Mouse (Mus musculus) spleen, adult 2 months (tissue): Measurements from ENCODE around the gene Erc2. TPM values are rescaled to one million over a fixed set of nuclear protein-coding genes. Genes with fewer than 3 reads are reported as not detected.

Experiments
- DNase-seq, 2 experiments: peaks; one replicate each; pipeline versions ENCODE4 v3.0.0 to v3.0.0-alpha.2; 2012 to 2021; ENCODE audit warnings: low spot score in 2 of 2, low read depth in 1 of 2
- H3K27ac ChIP-seq: fragments of 200-500 bp; 2 replicates; pipeline ENCODE4 v1.5.1; 2012; ENCODE audit warnings: low read length, inconsistent platforms; ENCODE audit not compliant: insufficient read depth
- H3K27me3 ChIP-seq: fragments of 200-500 bp; 2 replicates; pipeline ENCODE4 v1.6.1; 2012; ENCODE audit warnings: mild to moderate bottlenecking, moderate library complexity, low read length, inconsistent platforms; ENCODE audit not compliant: control insufficient read depth, insufficient read depth
- H3K36me3 ChIP-seq: fragments of 200-500 bp; 2 replicates; pipeline ENCODE4 v1.6.1; 2012; ENCODE audit warnings: mild to moderate bottlenecking, low read length, inconsistent platforms; ENCODE audit not compliant: control insufficient read depth, insufficient read depth
- H3K4me1 ChIP-seq: fragments of 200-500 bp; 2 replicates; pipeline ENCODE4 v1.6.1; 2011; ENCODE audit warnings: inconsistent platforms; ENCODE audit not compliant: control insufficient read depth, insufficient read depth, insufficient read length
- H3K4me3 ChIP-seq: fragments of 200-500 bp; 2 replicates; pipeline ENCODE4 v1.5.1; 2011; ENCODE audit warnings: mild to moderate bottlenecking, inconsistent platforms; ENCODE audit not compliant: insufficient read depth, insufficient read length; ENCODE audit errors: extremely low read depth
- CTCF ChIP-seq: fragments of 200-500 bp; IDR thresholded peaks from 2 replicates; pipeline ENCODE4 v1.5.1; 2011; ENCODE audit warnings: mild to moderate bottlenecking, inconsistent platforms; ENCODE audit not compliant: insufficient read depth, insufficient read length, insufficient replicate concordance; ENCODE audit errors: extremely low read depth
- POLR2A ChIP-seq: fragments of 200-500 bp; IDR thresholded peaks from 2 replicates; pipeline ENCODE4 v1.6.1; 2011; ENCODE audit warnings: low read depth, low read length, inconsistent platforms
- WGBS: fragments of 180-500 bp; shearing (Covaris S2); methylation state at CpG from one replicate; pipeline ENCODE4 v1.1.7; 2018; 5-methylcytosine and 5-hydroxymethylcytosine counted together
- polyA plus RNA-seq: library from polyadenylated mRNA; depleted of rRNA; stranded (reverse); fragments of >200 nt; gene quantifications from 2 replicates; pipeline ENCODE4 v1.2.3, GENCODE M21; 2012

Erc2 gene
- polyA plus RNA-seq, 1 experiment, result 0.11 TPM

DNA sequence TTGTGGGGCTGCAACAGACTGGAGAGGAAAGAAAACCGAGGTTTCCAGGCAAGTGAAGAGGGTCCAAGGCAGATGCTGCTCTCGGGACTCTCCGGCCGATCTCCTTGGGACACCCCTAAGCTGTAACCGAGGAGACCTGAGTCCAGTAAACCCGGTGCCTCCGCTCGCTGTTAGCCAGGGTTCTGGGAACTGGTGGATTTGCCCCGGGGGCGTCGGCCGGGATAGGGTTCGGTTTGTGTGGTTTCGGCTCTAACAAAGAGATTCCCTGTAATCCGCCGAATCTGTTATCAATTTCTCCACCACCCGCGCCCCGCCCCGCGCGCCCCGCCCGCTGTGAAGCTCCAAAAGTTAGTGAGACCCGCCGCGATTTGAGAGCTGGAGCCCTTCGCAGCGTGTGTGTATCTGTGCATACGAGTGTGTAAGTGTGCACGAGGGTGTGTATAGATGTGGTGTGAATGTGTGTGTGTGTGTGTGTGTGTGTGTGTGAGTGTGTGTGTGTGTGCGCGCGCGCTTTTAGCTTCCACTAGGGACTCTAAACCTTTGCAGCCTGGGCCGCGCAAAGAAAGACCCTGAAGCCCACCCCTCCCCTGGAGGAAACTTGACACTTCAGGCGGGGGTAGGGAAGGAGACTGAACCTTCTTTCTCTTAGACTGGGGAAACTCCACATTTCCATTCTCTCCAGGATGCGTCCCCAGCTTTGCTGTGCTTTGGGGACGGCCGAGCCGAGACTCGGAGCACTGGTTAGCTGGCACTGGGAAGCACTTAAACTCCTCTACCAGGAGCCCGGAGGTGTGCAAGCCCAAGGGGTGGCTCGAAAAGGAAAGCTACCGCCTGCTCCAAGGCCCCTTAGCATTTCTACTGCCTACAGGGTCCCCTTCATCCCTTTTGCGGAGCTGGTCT is 887.5 kb downstream of the Erc2 start:
- WGBS, result 7% methylated on average over 47 of the region's 47 CpGs
- no peak for TF ChIP-seq CTCF
- Histone ChIP-seq H3K27ac (no peak overlapping the region), H3K27me3 (peaks cover 12% of the 10 kb centered on the region), H3K36me3 (no peaks in the 10 kb centered on the region), H3K4me1 (no peaks in the 10 kb centered on the region; the same call in 1 of the 2 replicates), H3K4me3 (no peak overlapping the region)
- no peak for DNase-seq

DNA sequence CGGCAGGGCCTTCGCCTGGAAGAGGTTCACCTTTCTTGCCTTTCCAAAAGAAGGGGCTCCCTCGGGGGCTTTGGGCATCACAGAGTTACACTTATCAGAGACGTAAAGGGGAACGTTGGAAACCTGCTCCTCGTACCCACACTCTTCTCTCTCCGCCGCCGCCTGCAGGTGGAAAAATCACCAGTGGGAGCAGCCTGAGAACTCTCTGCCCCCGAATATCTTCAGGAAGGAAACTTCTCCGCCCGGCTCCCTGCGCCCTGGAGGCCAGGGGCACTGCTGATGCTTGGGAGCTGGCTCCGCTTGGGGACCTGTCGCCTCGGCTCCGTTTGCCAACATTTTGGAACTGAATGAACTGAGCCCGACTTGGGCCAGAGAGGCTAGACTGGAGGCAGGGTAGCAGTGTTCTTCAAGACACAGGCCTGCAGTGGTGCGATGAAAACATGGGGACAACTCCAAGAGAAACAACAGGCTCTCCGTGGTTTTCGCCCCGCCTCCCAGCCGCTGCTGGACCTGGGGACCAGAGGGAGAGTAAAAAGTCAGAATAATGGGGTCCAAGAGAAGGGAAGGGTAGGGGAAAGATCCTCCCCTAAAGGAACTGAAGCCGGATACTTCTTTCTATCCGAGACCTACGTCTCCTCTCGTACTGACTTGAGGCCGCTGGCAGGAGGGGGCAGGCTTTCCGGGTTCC is 888.3 kb downstream of the Erc2 start:
- H3K4me1 ChIP-seq, result no peaks in the 10 kb centered on the region; the same call in 1 of the 2 replicates
- no peak for DNase-seq
- no peaks in the 10 kb centered on the region for H3K36me3 ChIP-seq
- no peak for TF ChIP-seq CTCF
- no peak for TF ChIP-seq POLR2A
- WGBS, result 7% methylated on average over 29 of the region's 29 CpGs
- H3K4me3 ChIP-seq, result no peak overlapping the region
- H3K27me3 ChIP-seq, result peaks cover 11% of the 10 kb centered on the region
- no peak overlapping the region for H3K27ac ChIP-seq

DNA sequence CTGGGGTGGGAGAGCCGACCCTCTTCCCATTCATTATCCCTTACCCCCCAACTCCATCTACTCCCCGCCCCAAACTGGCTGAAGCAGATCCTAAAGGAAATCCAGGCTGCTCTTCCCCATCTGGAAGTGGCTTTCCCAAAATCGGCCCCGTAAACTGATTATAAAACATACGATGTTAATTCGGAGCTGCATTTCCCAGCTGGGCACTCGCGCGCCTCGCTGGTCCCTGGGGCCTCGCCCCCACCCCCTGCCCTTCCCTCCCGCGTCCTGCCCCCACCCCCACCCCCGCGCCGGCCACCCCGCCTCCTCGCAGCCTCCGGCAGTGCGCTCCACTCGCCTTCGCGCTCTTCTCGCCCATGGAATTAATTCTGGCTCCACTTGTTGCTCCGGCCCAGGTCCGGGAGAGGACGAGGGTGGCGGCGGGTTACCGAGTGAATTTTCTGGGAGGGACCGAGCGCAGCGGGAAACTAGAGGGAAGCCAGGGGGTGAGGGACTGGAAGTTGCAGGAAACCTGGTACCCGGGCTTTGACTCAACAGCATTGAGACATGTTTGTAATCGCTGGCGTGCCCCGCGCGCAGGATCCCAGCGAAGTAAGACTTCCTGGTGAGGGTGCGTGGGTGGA is 888.9 kb downstream of the Erc2 start:
- no peak for DNase-seq
- H3K27ac ChIP-seq, result no peak overlapping the region
- 5% methylated on average over 41 of the region's 41 CpGs for WGBS

DNA sequence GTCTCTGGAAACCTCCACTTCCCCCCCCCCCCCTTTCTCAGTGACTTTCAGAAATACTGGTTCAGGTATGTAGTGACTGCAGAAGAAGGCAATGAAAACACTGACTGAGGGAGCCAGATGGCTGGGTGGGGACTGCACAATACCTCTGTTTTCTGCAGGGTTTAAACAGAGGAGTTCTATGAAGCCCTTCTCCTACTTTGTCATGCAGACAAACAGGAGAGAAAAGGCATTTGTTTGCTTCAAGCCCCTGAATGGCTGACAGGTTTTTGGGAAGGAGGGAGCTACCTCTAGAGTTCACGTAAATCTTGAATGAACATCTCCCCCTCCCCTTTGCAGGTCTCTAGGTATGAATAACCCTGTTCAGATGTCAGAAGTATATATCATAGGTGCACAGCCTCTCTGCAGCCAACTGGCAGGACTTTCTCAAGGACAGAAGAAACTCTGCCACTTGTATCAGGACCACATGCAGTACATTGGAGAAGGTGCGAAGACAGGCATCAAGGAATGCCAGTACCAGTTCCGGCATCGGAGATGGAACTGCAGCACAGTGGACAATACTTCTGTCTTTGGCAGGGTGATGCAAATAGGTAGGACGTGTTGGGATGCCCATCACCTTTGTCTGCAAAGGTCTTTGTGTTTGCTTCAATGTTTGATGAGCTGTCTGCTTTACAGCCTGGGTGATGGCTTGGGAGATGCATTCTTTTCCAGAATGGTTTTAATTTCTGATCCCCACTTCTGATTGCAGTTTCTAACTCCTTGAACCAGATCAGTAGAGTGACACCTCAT is 890.8 kb downstream of the Erc2 start:
- 87% methylated on average over 5 of the region's 5 CpGs for WGBS
- H3K27me3 ChIP-seq, result 0 out of 2 replicates have a peak, but pooled peaks cover 3% of the 10 kb centered on the region
- no peaks in the 10 kb centered on the region for H3K36me3 ChIP-seq
- no peak for DNase-seq
- H3K27ac ChIP-seq, result no peak overlapping the region
- H3K4me1 ChIP-seq, result no peaks in the 10 kb centered on the region
- TF ChIP-seq CTCF (no peak), POLR2A (no peak)
- no peak overlapping the region for H3K4me3 ChIP-seq

More for the DNA sequence above, 888.9 kb downstream of the Erc2 start:
- Histone ChIP-seq H3K27me3 (peaks cover 8% of the 10 kb centered on the region), H3K36me3 (no peaks in the 10 kb centered on the region), H3K4me3 (no peak overlapping the region), H3K4me1 (no peaks in the 10 kb centered on the region; the same call in 1 of the 2 replicates)
- no peak for TF ChIP-seq POLR2A
- no peak for TF ChIP-seq CTCF

DNA sequence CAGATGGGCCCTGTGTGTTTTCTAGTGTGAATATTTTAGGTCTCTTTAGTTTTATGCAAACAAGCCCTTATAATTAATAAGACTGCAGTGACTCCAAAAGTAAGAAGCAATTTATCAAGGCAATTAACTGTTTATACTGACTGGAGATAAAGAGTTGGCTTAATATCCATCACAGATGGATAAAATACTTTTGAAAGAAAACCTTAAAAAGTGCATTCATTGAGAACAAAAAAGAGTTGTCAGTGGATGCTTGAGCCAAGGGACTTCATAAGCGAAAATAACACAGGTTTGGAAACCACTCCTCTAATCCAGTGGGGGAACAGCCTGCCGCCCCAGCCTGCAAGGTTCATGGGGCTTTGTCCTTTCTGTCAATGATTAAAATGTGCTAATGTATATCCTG is 891.9 kb downstream of the Erc2 start:
- 68% methylated on average over 2 of the region's 2 CpGs for WGBS
- DNase-seq, result no peak
- Histone ChIP-seq H3K36me3 (no peaks in the 10 kb centered on the region), H3K27me3 (0 out of 2 replicates have a peak, but pooled peaks cover 3% of the 10 kb centered on the region), H3K4me1 (no peaks in the 10 kb centered on the region), H3K4me3 (no peak overlapping the region), H3K27ac (no peak overlapping the region)
- no peak for TF ChIP-seq POLR2A
- TF ChIP-seq CTCF, result no peak

DNA sequence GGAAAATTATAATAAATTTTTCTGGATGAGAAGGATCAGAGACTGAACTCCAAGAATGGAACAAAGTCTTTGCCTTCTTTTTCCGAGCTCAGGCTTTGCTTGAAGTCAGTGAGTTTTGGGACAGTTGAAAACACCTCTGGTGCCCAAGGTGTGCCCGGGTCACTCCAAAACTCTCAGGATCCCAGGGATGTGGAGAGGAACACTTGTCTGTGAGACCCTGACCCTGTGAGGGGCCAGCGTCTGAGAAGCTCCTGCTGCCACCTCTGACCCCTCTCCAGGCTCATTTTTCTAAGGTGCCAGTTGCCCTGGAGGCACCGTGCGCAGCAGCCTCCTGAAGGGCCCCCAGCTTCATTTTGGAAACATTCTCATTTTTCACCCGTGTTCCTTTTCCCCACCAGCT is 893.1 kb downstream of the Erc2 start:
- TF ChIP-seq CTCF (no peak), POLR2A (no peak)
- Histone ChIP-seq H3K36me3 (no peaks in the 10 kb centered on the region), H3K27me3 (no peaks in the 10 kb centered on the region), H3K27ac (no peak overlapping the region), H3K4me3 (no peak overlapping the region), H3K4me1 (no peaks in the 10 kb centered on the region)
- DNase-seq, result no peak
- 77% methylated on average over 6 of the region's 6 CpGs for WGBS
